Mouse (Mus musculus): ENCODE data around the gene F9. TPM values are rescaled to one million over a fixed set of nuclear protein-coding genes. Genes with fewer than 3 reads are reported as not detected.

Gene F9
- polyA plus RNA-seq, 1 experiment: 0.06 TPM

- 59% methylated on average over 9 of the region's 9 CpGs for WGBS
- H3K4me1 ChIP-seq (ENCODE audit: control insufficient read depth, insufficient read depth, low read length): no peaks in the 10 kb centered on the region
- TF ChIP-seq POLR2A (IDR thresholded peaks at IDR 0.05; ENCODE audit: borderline replicate concordance, extremely low read depth, low read depth, low read length): no peak
- TF ChIP-seq CTCF (IDR thresholded peaks at IDR 0.05; ENCODE audit: insufficient read depth, low read length): no peak
Observed at GRCm38 (mm10) chrX:60055185-60055584, 55.9 kb downstream of the F9 start.

DNA sequence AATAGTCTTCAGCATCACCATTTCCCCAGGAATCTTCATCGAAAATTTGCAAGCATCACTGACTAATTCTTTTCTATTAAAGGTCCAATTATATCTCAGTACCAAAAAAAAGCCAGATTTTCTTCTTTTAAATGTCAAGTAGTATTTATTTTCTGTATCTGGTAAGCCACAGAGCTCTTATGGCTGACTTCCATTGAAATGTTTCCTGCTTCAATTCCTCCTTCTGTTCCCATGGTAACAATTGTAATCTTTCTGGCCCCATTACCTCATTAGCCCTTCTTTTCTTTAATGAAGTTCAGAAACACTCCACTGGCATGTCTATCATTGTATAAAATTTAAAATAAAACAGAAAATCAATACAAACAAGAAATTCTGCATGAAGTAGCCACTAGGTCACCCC is 76.1 kb downstream of the F9 start:
- no peak overlapping the region for H3K4me3 ChIP-seq (replicated peaks; ENCODE audit: extremely low read depth, low read depth, low read length)
- TF ChIP-seq CTCF (IDR thresholded peaks at IDR 0.05; ENCODE audit: insufficient read depth, low read length) (no peak), POLR2A (IDR thresholded peaks at IDR 0.05; ENCODE audit: borderline replicate concordance, extremely low read depth, low read depth, low read length) (no peak)
- 74% methylated on average over 1 of the region's 1 CpGs for WGBS
- no peak for DNase-seq
- no peaks in the 10 kb centered on the region for H3K4me1 ChIP-seq (ENCODE audit: control insufficient read depth, insufficient read depth, low read length)

More at GRCm38 (mm10) chrX:60055185-60055584, 55.9 kb downstream of the F9 start:
- no peak for DNase-seq
- no peak overlapping the region for H3K4me3 ChIP-seq (replicated peaks; ENCODE audit: extremely low read depth, low read depth, low read length)

Other genes with a start within 250 kb of the F9 start
- gene Mcf2, start 179.6 kb downstream of the F9 start, polyA plus RNA-seq (2012; rRNA removed): not detected in 2 replicates